Mouse (Mus musculus): Measurements from ENCODE around the gene Supt16.

DNA sequence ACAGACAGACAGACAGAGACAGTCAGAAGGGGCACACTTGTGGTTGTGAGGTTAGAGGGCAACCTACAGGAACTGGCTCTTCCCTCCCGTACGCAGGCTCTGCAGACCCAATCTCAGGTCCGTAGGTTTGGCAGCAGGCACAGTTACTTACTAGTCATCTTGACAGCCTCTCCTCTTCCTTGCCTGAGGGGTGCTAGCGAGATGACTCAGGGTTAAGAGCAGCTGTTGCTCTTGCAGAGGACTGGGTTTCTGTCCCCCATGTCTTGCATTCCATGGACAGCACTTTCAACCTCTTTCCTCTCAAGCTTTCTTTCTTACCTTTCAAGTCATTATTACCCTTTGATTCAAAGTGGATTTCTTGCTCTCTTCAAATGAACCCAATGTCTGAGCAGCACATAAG lies 53.1 kb downstream of the Supt16 start:
- TF ChIP-seq POU5F1 (IDR thresholded peaks at IDR 0.05; ENCODE audit: borderline replicate concordance, low read length): no peak
- no peak for TF ChIP-seq CTCF (conservative IDR thresholded peaks at IDR 0.05; ENCODE audit: low read length)

Measured in E14TG2a.4 (cell line).